Mouse (Mus musculus) hindbrain, embryonic 11.5 days (tissue): ENCODE data around the gene 4930513O06Rik. TPM values are rescaled to one million over a fixed set of nuclear protein-coding genes. Genes with fewer than 3 reads are reported as not detected.

Experiments used
- ATAC-seq: fragments of 200-750 bp; cut with Nextera tagmentation; 2 replicates; pipeline ENCODE4 v1.8.0; 2017; ENCODE audit warnings: mild to moderate bottlenecking, moderate TSS enrichment, moderate library complexity; ENCODE audit not compliant: low FRiP score
- DNase-seq: peaks from one replicate; pipeline ENCODE4 v3.0.0-alpha.2; 2015; ENCODE audit warnings: low spot score
- H3K27ac ChIP-seq: fragments of 300-500 bp; sonication (generic); 2 replicates; pipeline ENCODE4 v1.5.1; 2014; ENCODE audit warnings: mild to moderate bottlenecking, low read depth, low read length
- H3K27me3 ChIP-seq: fragments of 300-500 bp; sonication (generic); 2 replicates; pipeline ENCODE4 v1.6.1; 2014; ENCODE audit warnings: mild to moderate bottlenecking, low read length, moderate library complexity, mixed read lengths; ENCODE audit not compliant: control insufficient read depth, insufficient read depth
- H3K36me3 ChIP-seq: fragments of 300-500 bp; sonication (generic); 2 replicates; pipeline ENCODE4 v1.6.1; 2014; ENCODE audit warnings: mild to moderate bottlenecking, low read length, moderate library complexity, mixed read lengths; ENCODE audit not compliant: control insufficient read depth, insufficient read depth
- H3K4me1 ChIP-seq: fragments of 300-500 bp; sonication (generic); replicated peaks from 2 replicates; pipeline ENCODE4 v1.6.1; 2014; ENCODE audit warnings: low read length, mixed read lengths; ENCODE audit not compliant: control insufficient read depth, insufficient read depth
- H3K4me2 ChIP-seq: fragments of 300-500 bp; sonication (generic); replicated peaks from 2 replicates; pipeline ENCODE4 v1.6.1; 2014; ENCODE audit warnings: mild to moderate bottlenecking, low read depth, low read length
- H3K4me3 ChIP-seq: fragments of 300-500 bp; sonication (generic); 2 replicates; pipeline ENCODE4 v1.5.1; 2014; ENCODE audit warnings: low read depth, low read length
- H3K9ac ChIP-seq: fragments of 300-500 bp; sonication (generic); 2 replicates; pipeline ENCODE4 v1.6.1; 2014; ENCODE audit warnings: low read depth, low read length
- H3K9me3 ChIP-seq: fragments of 300-500 bp; sonication (generic); 2 replicates; pipeline ENCODE4 v1.6.1; 2016; ENCODE audit warnings: low read length; ENCODE audit not compliant: control insufficient read depth
- WGBS: fragments of 180-500 bp; shearing (Covaris S2); extraction: QIAGEN DNeasy Blood & Tissue Kit; methylation state at CpG from one replicate; pipeline ENCODE4 v1.1.7; 2014; 5-methylcytosine and 5-hydroxymethylcytosine counted together
- polyA plus RNA-seq: library from polyadenylated mRNA; unstranded; fragments of >200 nt; fragmentation: Nextera tagmentation; extraction: Ambion mirVana; gene quantifications from 2 replicates; pipeline ENCODE4 v1.2.1, GENCODE M21; 2014

The 4930513O06Rik gene
- polyA plus RNA-seq, 1 experiment from 2014 or later = not detected

DNA sequence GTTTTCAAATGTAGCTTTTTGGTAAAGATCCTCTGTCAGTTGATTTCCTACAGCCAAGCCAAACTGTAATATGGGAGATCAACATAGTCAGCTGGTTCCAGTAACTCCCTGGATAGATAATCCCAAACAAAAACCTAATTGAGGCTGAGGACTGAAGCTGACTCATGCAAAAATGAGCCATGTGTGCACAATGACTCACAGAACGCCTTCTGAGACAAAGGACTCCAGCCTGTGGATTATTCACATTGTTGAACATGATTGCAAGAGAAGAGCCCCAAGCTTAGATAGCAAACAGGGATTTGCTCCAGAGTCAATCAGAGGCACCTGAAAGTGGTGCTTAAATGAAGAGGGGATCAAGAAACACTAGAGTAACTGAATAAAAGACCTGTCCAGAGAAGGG lies 11.2 kb downstream of the 4930513O06Rik start:
- Histone ChIP-seq H3K27ac (no peak overlapping the region), H3K9ac (no peak overlapping the region), H3K4me2 (no peak overlapping the region), H3K27me3 (no peaks in the 10 kb centered on the region), H3K4me3 (no peak overlapping the region), H3K9me3 (no peaks in the 10 kb centered on the region), H3K4me1 (no peaks in the 10 kb centered on the region), H3K36me3 (no peaks in the 10 kb centered on the region)
- DNase-seq = no peak
- WGBS = 57% methylated on average over 1 of the region's 1 CpGs
- ATAC-seq = no peak

- Histone ChIP-seq H3K4me1 (no peaks in the 10 kb centered on the region), H3K9me3 (no peaks in the 10 kb centered on the region), H3K27ac (no peak overlapping the region), H3K9ac (no peak overlapping the region), H3K4me3 (no peak overlapping the region), H3K36me3 (no peaks in the 10 kb centered on the region), H3K27me3 (no peaks in the 10 kb centered on the region), H3K4me2 (no peak overlapping the region)
- ATAC-seq (no peak), DNase-seq (no peak)
- WGBS = 68% methylated on average over 4 of the region's 4 CpGs
These were observed 48.0 kb downstream of the 4930513O06Rik start for GRCm38 (mm10) chrX:139134031-139134430.

Other genes with a start within 250 kb of the 4930513O06Rik start
- 3.8 and 4.0 TPM in 2 replicates for gene Nrk, start 171.8 kb upstream of the 4930513O06Rik start, polyA plus RNA-seq
- gene Serpina7, start 1.0 kb upstream of the 4930513O06Rik start, polyA plus RNA-seq = 0.20 TPM in 1 of 2 replicates, not detected in the other
- gene 4933428M09Rik, start 93.0 kb downstream of the 4930513O06Rik start, polyA plus RNA-seq = not detected in 2 replicates
- gene Mum1l1, start 123.8 kb downstream of the 4930513O06Rik start, polyA plus RNA-seq = 17.1 and 18.3 TPM in 2 replicates
- gene Trap1a, start 247.4 kb downstream of the 4930513O06Rik start, polyA plus RNA-seq = 0.14 TPM in 1 of 2 replicates, not detected in the other